Mouse (Mus musculus): ENCODE data around the gene Ccdc13.

DNA sequence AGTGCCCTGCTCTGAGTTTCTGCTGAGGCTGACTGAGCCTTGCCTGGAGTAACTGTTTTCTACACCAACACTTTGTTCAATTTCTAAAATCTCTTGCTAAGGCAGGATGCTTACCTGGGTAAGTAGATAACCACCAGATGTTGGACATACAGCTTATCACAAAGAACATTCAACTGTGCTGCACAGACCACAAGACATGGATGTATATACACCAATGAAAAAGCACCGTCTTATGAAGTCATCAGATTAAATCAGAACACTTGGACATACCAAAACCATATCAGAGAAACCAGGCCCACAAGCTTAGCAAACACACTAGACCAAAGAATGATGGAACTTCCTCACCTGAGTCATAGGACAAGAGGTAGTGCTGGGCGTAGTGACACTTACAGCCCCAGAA, 20.1 kb upstream of the Ccdc13 start:
- TF ChIP-seq POLR2A (IDR thresholded peaks at IDR 0.05; ENCODE audit: control insufficient read depth, extremely low read depth, insufficient read depth, low read length, poor library complexity) (no peak), CTCF (IDR thresholded peaks at IDR 0.05; ENCODE audit: borderline replicate concordance, control insufficient read depth, extremely low read depth, insufficient read depth, low read length, poor library complexity) (no peak)

All from thymus, adult 2 months (tissue).